Mouse (Mus musculus): Measurements from ENCODE around the gene 1190005I06Rik.

- no peak for TF ChIP-seq CTCF (conservative IDR thresholded peaks at IDR 0.05; ENCODE audit: low read length)
- no peak for TF ChIP-seq POU5F1 (IDR thresholded peaks at IDR 0.05; ENCODE audit: borderline replicate concordance, low read length)
- no peak for TF ChIP-seq NANOG (IDR thresholded peaks at IDR 0.05; ENCODE audit: borderline replicate concordance, low read length)
Measured at GRCm38 (mm10) chr8:120693861-120694493, 46.5 kb upstream of the 1190005I06Rik start.

All from E14TG2a.4 (cell line).